Mouse (Mus musculus) liver, embryonic 14.5 days (tissue): Measurements from ENCODE around the gene Dsn1.

ENCODE experiments used
- CTCF ChIP-seq: IDR thresholded peaks from 2 replicates; pipeline ENCODE4 v1.5.1; 2016; ENCODE audit warnings: antibody characterized with exemption, low read depth, control low read depth
- EP300 ChIP-seq: IDR thresholded peaks from 2 replicates; pipeline ENCODE4 v1.6.1; 2016; ENCODE audit warnings: antibody characterized with exemption, low read depth

- 0 out of 2 replicates have a peak, but pooled peaks have one; percentile 3 for TF ChIP-seq CTCF
- TF ChIP-seq EP300, result no peak
Observed at GRCm38 (mm10) chr2:157007234-157007596, 261 bp upstream of the Dsn1 start.
